Mouse (Mus musculus) cerebellum, adult 2 months (tissue): Measurements from ENCODE around the gene Arhgap10.

ENCODE experiments used
- CTCF ChIP-seq: fragments of 200-500 bp; IDR thresholded peaks from 2 replicates; pipeline ENCODE4 v1.5.1; 2011; ENCODE audit warnings: low read depth, mild to moderate bottlenecking, control low read depth, low read length, moderate library complexity, borderline replicate concordance; ENCODE audit not compliant: insufficient read depth
- POLR2A ChIP-seq: fragments of 200-500 bp; IDR thresholded peaks from 2 replicates; pipeline ENCODE4 v1.6.1; 2011; ENCODE audit warnings: low read length, control low read depth, borderline replicate concordance; ENCODE audit not compliant: insufficient read depth

GRCm38 (mm10) chr8:77522984-77523383 lies 5.2 kb upstream of the Arhgap10 start:
- TF ChIP-seq POLR2A (no peak), CTCF (no peak)
